Mouse (Mus musculus): ENCODE results near the gene Cxcl17. TPM values are rescaled to one million over a fixed set of nuclear protein-coding genes. Genes with fewer than 3 reads are reported as not detected.

The Cxcl17 gene
- total RNA-seq, 1 experiment = 0.31 TPM

- no peaks in the 10 kb centered on the region for H3K36me3 ChIP-seq (ENCODE audit: control insufficient read depth, insufficient read depth, low read length, poor library complexity, severe bottlenecking)
- peaks cover 0 to 4% of the 10 kb centered on the region in 2 experiments; a peak in 1 of 4 replicates for H3K4me1 ChIP-seq (ENCODE audit: control insufficient read depth in 2 of 2, insufficient read depth in 2 of 2, low read length in 2 of 2, poor library complexity in 1 of 2)
- in situ Hi-C loops (cut with MboI; ENCODE audit: low sequenced_read_pairs in 2 of 2, unreplicated experiment in 2 of 2) = no loop called here
- no peaks in the 10 kb centered on the region for H3K9me3 ChIP-seq (ENCODE audit: control insufficient read depth, insufficient read depth, low read depth, low read length)
- H3K9ac ChIP-seq (ENCODE audit: insufficient read depth, low read depth, low read length, poor library complexity, severe bottlenecking) = no peak overlapping the region
- no peak overlapping the region for H3K4me3 ChIP-seq (ENCODE audit: insufficient read depth in 1 of 2, low read depth in 1 of 2, low read length in 2 of 2, poor library complexity in 1 of 2, severe bottlenecking in 1 of 2)
- DNase-seq (ENCODE audit: low read depth, low spot score) = no peak
- H3K27ac ChIP-seq (ENCODE audit: insufficient read depth, low read depth, low read length, poor library complexity, severe bottlenecking) = no peak overlapping the region
- no peak for TF ChIP-seq ZC3H11A (IDR thresholded peaks at IDR 0.05; ENCODE audit: borderline replicate concordance, low read depth, low read length)
- TF ChIP-seq ZNF384 (IDR thresholded peaks at IDR 0.05; ENCODE audit: low read depth, low read length) = no peak
- no peak for TF ChIP-seq MAFK (IDR thresholded peaks at IDR 0.05; ENCODE audit: insufficient read depth, low read depth, low read length)
- no peak for TF ChIP-seq CHD2 (IDR thresholded peaks at IDR 0.05; ENCODE audit: low read depth, low read length)
- no peak for TF ChIP-seq HCFC1 (IDR thresholded peaks at IDR 0.05; ENCODE audit: borderline replicate concordance, insufficient read depth, low read length)
Measured at GRCm38 (mm10) chr7:25410969-25411615, 1.6 kb downstream of the Cxcl17 start.

- peak; percentile 82 for DNase-seq (ENCODE audit: low read depth, low spot score)
- TF ChIP-seq ZC3H11A (IDR thresholded peaks at IDR 0.05; ENCODE audit: borderline replicate concordance, low read depth, low read length) = peak; percentile 17; the same call in 1 of the 2 replicates
- no peak for TF ChIP-seq CHD2 (IDR thresholded peaks at IDR 0.05; ENCODE audit: low read depth, low read length)
- Histone ChIP-seq H3K9ac (ENCODE audit: insufficient read depth, low read depth, low read length, poor library complexity, severe bottlenecking) (no peak overlapping the region), H3K4me1 (ENCODE audit: control insufficient read depth in 2 of 2, insufficient read depth in 2 of 2, low read length in 2 of 2, poor library complexity in 1 of 2) (peaks cover 0 to 4% of the 10 kb centered on the region in 2 experiments; a peak in 1 of 4 replicates), H3K27ac (ENCODE audit: insufficient read depth, low read depth, low read length, poor library complexity, severe bottlenecking) (no peak overlapping the region), H3K36me3 (ENCODE audit: control insufficient read depth, insufficient read depth, low read length, poor library complexity, severe bottlenecking) (no peaks in the 10 kb centered on the region), H3K9me3 (ENCODE audit: control insufficient read depth, insufficient read depth, low read depth, low read length) (no peaks in the 10 kb centered on the region), H3K4me3 (ENCODE audit: insufficient read depth in 1 of 2, low read depth in 1 of 2, low read length in 2 of 2, poor library complexity in 1 of 2, severe bottlenecking in 1 of 2) (no peak overlapping the region)
- in situ Hi-C loops (cut with MboI; ENCODE audit: low sequenced_read_pairs in 2 of 2, unreplicated experiment in 2 of 2) = no loop called here
Measured at GRCm38 (mm10) chr7:25409114-25409760, 3.4 kb downstream of the Cxcl17 start.

GRCm38 (mm10) chr7:25406468-25406867 is 6.2 kb downstream of the Cxcl17 start:
- Histone ChIP-seq H3K9me3 (ENCODE audit: control insufficient read depth, insufficient read depth, low read depth, low read length) (no peaks in the 10 kb centered on the region), H3K27ac (ENCODE audit: insufficient read depth, low read depth, low read length, poor library complexity, severe bottlenecking) (no peak overlapping the region), H3K36me3 (ENCODE audit: control insufficient read depth, insufficient read depth, low read length, poor library complexity, severe bottlenecking) (no peaks in the 10 kb centered on the region), H3K4me3 (ENCODE audit: insufficient read depth in 1 of 2, low read depth in 1 of 2, low read length in 2 of 2, poor library complexity in 1 of 2, severe bottlenecking in 1 of 2) (no peak overlapping the region), H3K4me1 (ENCODE audit: control insufficient read depth in 2 of 2, insufficient read depth in 2 of 2, low read length in 2 of 2, poor library complexity in 1 of 2) (peaks cover 0 to 3% of the 10 kb centered on the region in 2 experiments; a peak in 2 of 4 replicates), H3K9ac (ENCODE audit: insufficient read depth, low read depth, low read length, poor library complexity, severe bottlenecking) (no peak overlapping the region)
- in situ Hi-C loops (cut with MboI; ENCODE audit: low sequenced_read_pairs in 2 of 2, unreplicated experiment in 2 of 2) = no loop called here
- DNase-seq (ENCODE audit: low read depth, low spot score) = no peak
- TF ChIP-seq MAFK (IDR thresholded peaks at IDR 0.05; ENCODE audit: insufficient read depth, low read depth, low read length) = no peak
- TF ChIP-seq HCFC1 (IDR thresholded peaks at IDR 0.05; ENCODE audit: borderline replicate concordance, insufficient read depth, low read length) = no peak
- no peak for TF ChIP-seq ZNF384 (IDR thresholded peaks at IDR 0.05; ENCODE audit: low read depth, low read length)
- no peak for TF ChIP-seq CHD2 (IDR thresholded peaks at IDR 0.05; ENCODE audit: low read depth, low read length)
- TF ChIP-seq ZC3H11A (IDR thresholded peaks at IDR 0.05; ENCODE audit: borderline replicate concordance, low read depth, low read length) = no peak

- no peak overlapping the region for H3K27ac ChIP-seq (ENCODE audit: insufficient read depth, low read depth, low read length, poor library complexity, severe bottlenecking)
- TF ChIP-seq CHD2 (IDR thresholded peaks at IDR 0.05; ENCODE audit: low read depth, low read length) (no peak), ZC3H11A (IDR thresholded peaks at IDR 0.05; ENCODE audit: borderline replicate concordance, low read depth, low read length) (no peak), MAFK (IDR thresholded peaks at IDR 0.05; ENCODE audit: insufficient read depth, low read depth, low read length) (no peak), HCFC1 (IDR thresholded peaks at IDR 0.05; ENCODE audit: borderline replicate concordance, insufficient read depth, low read length) (no peak), ZNF384 (IDR thresholded peaks at IDR 0.05; ENCODE audit: low read depth, low read length) (no peak)
- H3K4me1 ChIP-seq (ENCODE audit: control insufficient read depth in 2 of 2, insufficient read depth in 2 of 2, low read length in 2 of 2, poor library complexity in 1 of 2) = peaks cover 0 to 6% of the 10 kb centered on the region in 2 experiments; a peak in 2 of 4 replicates
- no peak overlapping the region for H3K9ac ChIP-seq (ENCODE audit: insufficient read depth, low read depth, low read length, poor library complexity, severe bottlenecking)
- peak; percentile 91 for DNase-seq (ENCODE audit: low read depth, low spot score)
- in situ Hi-C loops (cut with MboI; ENCODE audit: low sequenced_read_pairs in 2 of 2, unreplicated experiment in 2 of 2) = no loop called here
- H3K4me3 ChIP-seq (ENCODE audit: insufficient read depth in 1 of 2, low read depth in 1 of 2, low read length in 2 of 2, poor library complexity in 1 of 2, severe bottlenecking in 1 of 2) = no peak overlapping the region
- no peaks in the 10 kb centered on the region for H3K36me3 ChIP-seq (ENCODE audit: control insufficient read depth, insufficient read depth, low read length, poor library complexity, severe bottlenecking)
- H3K9me3 ChIP-seq (ENCODE audit: control insufficient read depth, insufficient read depth, low read depth, low read length) = no peaks in the 10 kb centered on the region
Measured at GRCm38 (mm10) chr7:25402671-25403101, 10.0 kb downstream of the Cxcl17 start.

Data from ES-E14 (cell line).